ENCODE assay signal across 10 mouse cellular contexts in genomic region chr3:137895196-137895595, GRCm38 (mm10). TPM values are rescaled to one million over a fixed set of nuclear protein-coding genes. Genes with fewer than 3 reads are reported as not detected.
A peak's percentile ranks its signal among the peaks of the same experiment; 100 is the strongest.
DNase-seq lines count a peak whose midpoint lies in the region; ATAC-seq and TF ChIP-seq lines count a peak whose summit lies in the region.
"Had no signal": no experiment of that assay in that cellular context is flagged by ENCODE, and none has a peak within 500 bp of the region (broad histone marks: within the 10 kb centered on the region; RNA-seq: fewer than 3 reads in every experiment).

No protein-coding gene starts in this region.

- H3K79me2 ChIP-seq in CH12.LX (replicated peaks; ENCODE audit: control insufficient read depth, extremely low read depth, insufficient read depth, poor library complexity, severe bottlenecking) = no peaks in the 10 kb centered on the region

- dilution Hi-C loops in CH12.LX (cut with MboI; ENCODE audit: extremely low pct_ligation_motif_present, extremely low pct_unique_long_range_greater_than_20kb, low sequenced_read_pairs) = no loop called here

- TF ChIP-seq POLR2A in CH12.LX (IDR thresholded peaks at IDR 0.05; ENCODE audit: low read depth, low read length) = no peak

- no peak overlapping the region for H3K9ac ChIP-seq in CH12.LX (ENCODE audit: insufficient read depth, low read depth)
- no peak overlapping the region for H3K9ac ChIP-seq in heart, embryonic 11.5 days (ENCODE audit: low read depth, low read length)
- H3K9ac ChIP-seq: hindbrain, embryonic 15.5 days; liver, embryonic 15.5 days had no signal

- TF ChIP-seq EP300 in CH12.LX (IDR thresholded peaks at IDR 0.05; ENCODE audit: low read length) = no peak

- peaks cover 35 to 53% of the 10 kb centered on the region in 2 experiments for H3K36me3 ChIP-seq in CH12.LX (replicated peaks in 1 of 2; ENCODE audit: control insufficient read depth in 1 of 2, insufficient read depth in 1 of 2, low read length in 1 of 2)
- H3K36me3 ChIP-seq in heart, embryonic 11.5 days (ENCODE audit: control insufficient read depth, insufficient read depth, low read length) = peaks cover 9% of the 10 kb centered on the region

- no peak for DNase-seq in layer of hippocampus, adult 2 months (ENCODE audit: low spot score in 2 of 2)
- no peak for DNase-seq in layer of hippocampus, postnatal 10 days (ENCODE audit: low spot score in 2 of 2)
- DNase-seq in CH12.LX (ENCODE audit: extremely low read depth) = peak; percentile 45
- DNase-seq in T-cell, adult 2 months (ENCODE audit: low spot score) = peak; percentile 27
- no peak for DNase-seq in right cerebral cortex, adult 2 months (ENCODE audit: low spot score in 2 of 2)

- peaks cover 5% of the 10 kb centered on the region for H3K9me3 ChIP-seq in CH12.LX (replicated peaks; ENCODE audit: low read length)
- H3K9me3 ChIP-seq in heart, embryonic 11.5 days (replicated peaks; ENCODE audit: control insufficient read depth, low read length) = no peaks in the 10 kb centered on the region
- H3K9me3 ChIP-seq: hindbrain, embryonic 15.5 days; liver, embryonic 15.5 days had no signal

- H3K4me3 ChIP-seq in layer of hippocampus, adult 2 months = no peak overlapping the region
- H3K4me3 ChIP-seq in CH12.LX (replicated peaks in 1 of 3; ENCODE audit: low read depth in 2 of 3, low read length in 2 of 3, poor library complexity in 1 of 3) = no peak overlapping the region
- no peak overlapping the region for H3K4me3 ChIP-seq in heart, embryonic 11.5 days (ENCODE audit: low read depth, low read length)
- H3K4me3 ChIP-seq: hindbrain, embryonic 15.5 days; liver, embryonic 15.5 days had no signal

- peak; percentile 68 for TF ChIP-seq RAD21 in CH12.LX (IDR thresholded peaks at IDR 0.05; ENCODE audit: low read depth, low read length)

- ATAC-seq in megakaryocyte progenitor cell, adult 5-6 weeks (replicated peaks; ENCODE audit: poor library complexity) = peak; percentile 69
- ATAC-seq in heart, embryonic 11.5 days (replicated peaks; ENCODE audit: insufficient number of reproducible peaks, low FRiP score, low TSS enrichment) = no peak
- ATAC-seq: forebrain, embryonic 16.5 days had no signal

- H3K4me2 ChIP-seq in CH12.LX (ENCODE audit: insufficient read depth, low read depth, poor library complexity, severe bottlenecking) = no peak overlapping the region
- no peak overlapping the region for H3K4me2 ChIP-seq in heart, embryonic 11.5 days
- H3K4me2 ChIP-seq: hindbrain, embryonic 15.5 days; liver, embryonic 15.5 days had no signal

- WGBS in heart, embryonic 11.5 days (ENCODE audit: insufficient replicate concordance) = 85% methylated on average over 3 of the region's 3 CpGs

- TF ChIP-seq CTCF in layer of hippocampus, adult 2 months (conservative IDR thresholded peaks at IDR 0.05) = peak; percentile 65
- peak; percentile 78 to 88 for TF ChIP-seq CTCF in CH12.LX (conservative IDR thresholded peaks at IDR 0.05 in 1 of 2, IDR thresholded peaks at IDR 0.05 in 1 of 2; ENCODE audit: low read depth in 2 of 2, low read length in 2 of 2)

- H3K27ac ChIP-seq in layer of hippocampus, adult 2 months = no peak overlapping the region
- H3K27ac ChIP-seq in CH12.LX (ENCODE audit: insufficient read depth, low read depth) = no peak overlapping the region
- no peak overlapping the region for H3K27ac ChIP-seq in heart, embryonic 11.5 days (ENCODE audit: low read depth, low read length)
- H3K27ac ChIP-seq: hindbrain, embryonic 15.5 days; liver, embryonic 15.5 days had no signal

- no peaks in the 10 kb centered on the region for H3K27me3 ChIP-seq in CH12.LX (replicated peaks)
- H3K27me3 ChIP-seq in heart, embryonic 11.5 days (ENCODE audit: control insufficient read depth, insufficient read depth, low read length) = no peaks in the 10 kb centered on the region
- H3K27me3 ChIP-seq: hindbrain, embryonic 15.5 days; liver, embryonic 15.5 days had no signal

- in situ Hi-C loops in CH12.LX (cut with MboI; ENCODE audit: low pct_ligation_motif_present, low pct_unique_long_range_greater_than_20kb, low sequenced_read_pairs) = no loop called here

- peaks cover 0 to 28% of the 10 kb centered on the region in 2 experiments; a peak in 2 of 4 replicates for H3K4me1 ChIP-seq in CH12.LX (ENCODE audit: control insufficient read depth in 1 of 2, insufficient read depth in 2 of 2)
- H3K4me1 ChIP-seq in heart, embryonic 11.5 days (ENCODE audit: control insufficient read depth, insufficient read depth, low read length) = no peaks in the 10 kb centered on the region
- H3K4me1 ChIP-seq: hindbrain, embryonic 15.5 days; liver, embryonic 15.5 days had no signal

TF ChIP-seq in CH12.LX, 34 proteins besides CTCF, POLR2A, EP300 and RAD21:
- TF ChIP-seq MXI1 (IDR thresholded peaks at IDR 0.05; ENCODE audit: low read depth, low read length) (no peak), ZKSCAN1 (IDR thresholded peaks at IDR 0.05; ENCODE audit: borderline replicate concordance, low read depth, low read length) (no peak), USF1 (IDR thresholded peaks at IDR 0.05; ENCODE audit: low read depth, low read length) (no peak), TBP (conservative IDR thresholded peaks at IDR 0.05; ENCODE audit: low read depth, low read length) (no peak), MAFK (IDR thresholded peaks at IDR 0.05; ENCODE audit: insufficient replicate concordance, low read length) (no peak), NRF1 (IDR thresholded peaks at IDR 0.05; ENCODE audit: low read depth, low read length) (no peak), SMC3 (IDR thresholded peaks at IDR 0.05; ENCODE audit: low read depth, low read length) (peak; percentile 73)

RNA-seq across cellular contexts. Expression of gene Lamtor3, which starts 23.1 kb away (rescaled TPM):
- total RNA-seq in layer of hippocampus, adult 2 months (2021) = 10 to 100 TPM; 64.4 to 65.3 TPM
- 10 to 100 TPM; 65.3 to 66.9 TPM for total RNA-seq in layer of hippocampus, postnatal 10 days (2021)
- total RNA-seq in CH12.LX (2012; rRNA removed) = 146 and 169 TPM in 2 replicates
- 245 and 260 TPM in 2 replicates for total RNA-seq in CH12.LX (2014; rRNA removed)
- 147 and 155 TPM in 2 replicates for polyA plus RNA-seq in CH12.LX (2012; ENCODE audit: insufficient read length, low read depth)
- 61.3 and 77.5 TPM in 2 replicates for total RNA-seq in megakaryocyte progenitor cell, adult 5-6 weeks (2015)
- total RNA-seq in megakaryocyte progenitor cell, adult 5-6 weeks (2017) = 66.2 and 76.7 TPM in 2 replicates
- polyA plus RNA-seq in heart, embryonic 11.5 days (2014; fragmentation: Nextera tagmentation; extraction: Ambion mirVana) = 97.0 and 97.2 TPM in 2 replicates

RNA-seq across cellular contexts. Expression of gene Dnajb14, which starts 27.7 kb away (rescaled TPM):
- total RNA-seq in layer of hippocampus, adult 2 months (2021) = 10 to 100 TPM; 52.7 to 52.9 TPM
- total RNA-seq in layer of hippocampus, postnatal 10 days (2021) = 10 to 100 TPM; 40.1 to 44.9 TPM
- total RNA-seq in CH12.LX (2012; rRNA removed) = 6.0 and 7.0 TPM in 2 replicates
- 2.8 and 2.9 TPM in 2 replicates for total RNA-seq in CH12.LX (2014; rRNA removed)
- 4.4 and 6.4 TPM in 2 replicates for polyA plus RNA-seq in CH12.LX (2012; ENCODE audit: insufficient read length, low read depth)
- total RNA-seq in megakaryocyte progenitor cell, adult 5-6 weeks (2015) = 4.5 and 7.3 TPM in 2 replicates
- total RNA-seq in megakaryocyte progenitor cell, adult 5-6 weeks (2017) = 5.4 and 6.2 TPM in 2 replicates
- 12.7 and 17.2 TPM in 2 replicates for polyA plus RNA-seq in heart, embryonic 11.5 days (2014; fragmentation: Nextera tagmentation; extraction: Ambion mirVana)

RNA-seq across cellular contexts. Expression of gene H2afz, which starts 30.9 kb away (rescaled TPM):
- 100 to 1,000 TPM; 142 to 147 TPM for total RNA-seq in layer of hippocampus, adult 2 months (2021)
- 100 to 1,000 TPM; 193 to 223 TPM for total RNA-seq in layer of hippocampus, postnatal 10 days (2021)
- total RNA-seq in CH12.LX (2012; rRNA removed) (3,347 and 4,299 TPM in 2 replicates), CH12.LX (2014; rRNA removed) (4,409 and 4,907 TPM in 2 replicates)
- 3,496 and 4,006 TPM in 2 replicates for polyA plus RNA-seq in CH12.LX (2012; ENCODE audit: insufficient read length, low read depth)
- total RNA-seq in megakaryocyte progenitor cell, adult 5-6 weeks (2015) = 1,493 and 1,629 TPM in 2 replicates
- total RNA-seq in megakaryocyte progenitor cell, adult 5-6 weeks (2017) = 1,461 and 1,542 TPM in 2 replicates
- polyA plus RNA-seq in heart, embryonic 11.5 days (2014; fragmentation: Nextera tagmentation; extraction: Ambion mirVana) = 1,327 and 1,370 TPM in 2 replicates

Comparison
In these comparisons a context has a peak if more than half of its experiments do, and no peak if none do; other contexts are left out.
1. DNase-seq: peak in CH12.LX (single experiment) and T-cell, adult 2 months (single experiment); none in layer of hippocampus, adult 2 months (0 of 2), layer of hippocampus, postnatal 10 days (0 of 2) and right cerebral cortex, adult 2 months (0 of 2).
2. RNA of gene Dnajb14, which starts 27.7 kb away (total RNA-seq): 52.7 to 52.9 TPM in layer of hippocampus, adult 2 months and 40.1 to 44.9 TPM in layer of hippocampus, postnatal 10 days; 4.5 to 7.3 TPM in megakaryocyte progenitor cell, adult 5-6 weeks and 2.8 to 7.0 TPM in CH12.LX; every median in the first group is over 4 times any median in the second.
3. RNA of gene H2afz, which starts 30.9 kb away (total RNA-seq): 3,347 to 4,907 TPM in CH12.LX and 1,461 to 1,629 TPM in megakaryocyte progenitor cell, adult 5-6 weeks; 193 to 223 TPM in layer of hippocampus, postnatal 10 days and 142 to 147 TPM in layer of hippocampus, adult 2 months; every median in the first group is over 4 times any median in the second.